Mouse (Mus musculus) embryo, embryonic 10.5 days (tissue): ENCODE data around the gene Recql5.
A peak's percentile ranks its signal among the peaks of the same experiment; 100 is the strongest.

Experiments
- DNase-seq: peaks from one replicate; pipeline ENCODE4 v3.0.0-alpha.2; 2015; ENCODE audit warnings: low spot score

Gene Recql5

GRCm38 (mm10) chr11:115900561-115901337 is 32.5 kb downstream of the Recql5 start:
- DNase-seq, result no peak

GRCm38 (mm10) chr11:115899486-115900266 is 33.6 kb downstream of the Recql5 start, which contains the start of gene Smim5:
Gene Smim5 (plus strand): TSS chr11:115899966.
- peak; percentile 89 for DNase-seq

DNA sequence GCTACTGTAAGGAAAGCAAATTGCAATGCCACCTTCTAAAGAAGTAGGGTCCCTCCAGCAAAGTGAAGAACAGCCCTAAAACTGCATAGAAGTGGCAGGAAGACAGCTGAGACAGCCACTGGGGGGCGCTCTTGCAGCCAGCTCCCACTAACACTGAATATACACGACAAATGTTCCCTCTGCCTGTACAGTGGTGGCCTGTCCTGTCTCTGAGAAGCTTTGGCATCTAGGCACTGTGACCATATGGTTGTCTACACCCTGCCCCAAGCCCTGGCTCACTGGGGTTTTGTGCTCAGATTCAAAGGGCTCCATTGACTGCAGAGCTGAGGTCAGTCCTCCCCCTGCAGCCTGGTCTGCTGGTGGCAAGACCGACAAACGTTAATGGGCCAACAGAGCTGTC is 34.4 kb downstream of the Recql5 start:
- peak; percentile 61 for DNase-seq

DNA sequence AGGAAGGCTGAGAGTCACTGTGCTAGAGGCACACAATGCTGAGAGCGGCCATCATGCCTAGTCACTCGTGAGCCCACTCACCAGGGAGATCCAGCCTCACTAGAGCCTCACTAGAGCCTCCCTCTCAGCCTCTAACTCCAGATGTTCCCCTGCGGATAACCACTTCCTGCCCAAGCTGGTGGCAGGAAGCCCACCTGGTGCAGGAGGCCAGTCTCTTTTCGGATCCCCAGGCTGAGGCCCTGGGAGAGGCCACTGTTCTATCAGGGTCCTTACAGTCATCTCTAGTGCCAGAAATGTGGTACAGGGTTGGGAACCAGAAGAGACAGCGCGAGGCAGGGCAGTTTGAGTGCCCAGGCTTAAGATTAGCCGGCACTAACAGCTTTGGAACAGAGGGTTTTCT is 34.8 kb downstream of the Recql5 start:
- no peak for DNase-seq

GRCm38 (mm10) chr11:115894755-115895520 is 38.3 kb downstream of the Recql5 start:
- DNase-seq, result peak; percentile 55

DNA sequence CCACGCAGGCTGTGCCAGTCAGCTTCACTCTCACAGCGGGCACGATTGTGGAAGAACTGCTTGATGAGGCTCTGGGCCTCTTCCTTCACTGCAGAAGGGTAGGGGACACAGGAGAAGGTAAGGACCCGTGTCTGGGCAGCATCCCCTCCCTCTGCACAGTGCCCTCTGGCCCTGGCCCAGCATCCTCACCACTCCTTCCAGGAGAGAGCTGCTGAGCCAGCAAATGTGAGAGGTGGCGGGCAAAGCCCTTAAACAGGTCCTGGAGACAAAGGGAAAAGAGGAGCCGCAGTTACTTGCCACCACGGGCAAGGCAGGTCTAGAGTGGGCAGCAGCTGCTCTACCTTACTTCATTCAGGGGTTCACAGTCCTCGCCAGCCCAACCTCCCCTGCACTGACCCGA is 40.2 kb downstream of the Recql5 start:
- DNase-seq, result no peak

- DNase-seq, result no peak
Measured at GRCm38 (mm10) chr11:115892213-115892612, 41.1 kb downstream of the Recql5 start.

- no peak for DNase-seq
Measured at GRCm38 (mm10) chr11:115889159-115889558, 44.1 kb downstream of the Recql5 start.

- DNase-seq, result no peak
Measured at GRCm38 (mm10) chr11:115888020-115888419, 45.3 kb downstream of the Recql5 start.

DNA sequence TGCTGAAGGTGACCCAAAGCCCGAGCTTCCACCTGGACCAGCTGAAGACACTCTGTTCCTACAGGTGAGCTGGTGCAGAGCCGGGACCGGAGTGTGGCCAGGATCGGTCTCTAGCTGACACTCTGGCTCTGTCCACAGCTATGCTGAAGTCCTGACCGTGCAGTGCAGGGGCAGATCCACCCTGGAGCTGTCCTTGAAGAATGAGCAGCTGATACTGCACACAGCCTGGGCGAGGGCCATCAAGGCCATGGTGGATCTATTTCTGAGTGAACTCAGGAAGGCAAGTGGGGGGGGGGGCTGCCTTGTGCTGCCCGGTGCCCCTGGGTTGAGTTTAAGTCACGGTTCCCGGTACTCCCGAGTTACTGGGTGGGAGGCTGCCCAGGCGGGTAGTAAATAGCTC is 46.8 kb downstream of the Recql5 start:
- no peak for DNase-seq

DNA sequence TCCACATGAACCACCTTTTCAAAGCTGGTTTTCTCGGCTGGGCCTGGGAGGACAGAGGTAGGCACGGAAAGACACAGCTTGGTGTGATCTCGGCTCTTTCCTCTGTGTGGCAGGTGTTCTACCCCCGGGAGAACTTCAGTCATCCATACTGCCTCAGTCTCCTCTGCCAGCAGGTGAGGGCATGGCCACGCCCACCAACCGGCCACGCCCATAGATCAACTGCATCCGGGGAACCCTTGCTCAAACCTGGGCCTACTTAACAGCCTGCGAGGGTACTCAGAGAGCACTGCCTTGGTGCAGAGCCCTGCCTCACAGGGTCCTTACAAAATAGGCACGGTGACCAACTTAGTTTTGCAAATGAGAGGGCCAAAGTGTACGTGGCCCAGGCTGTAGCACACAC is 48.0 kb downstream of the Recql5 start:
- no peak for DNase-seq

GRCm38 (mm10) chr11:115884361-115884760 is 48.9 kb downstream of the Recql5 start:
- no peak for DNase-seq

GRCm38 (mm10) chr11:115883251-115883650 is 50.0 kb downstream of the Recql5 start:
- no peak for DNase-seq

DNA sequence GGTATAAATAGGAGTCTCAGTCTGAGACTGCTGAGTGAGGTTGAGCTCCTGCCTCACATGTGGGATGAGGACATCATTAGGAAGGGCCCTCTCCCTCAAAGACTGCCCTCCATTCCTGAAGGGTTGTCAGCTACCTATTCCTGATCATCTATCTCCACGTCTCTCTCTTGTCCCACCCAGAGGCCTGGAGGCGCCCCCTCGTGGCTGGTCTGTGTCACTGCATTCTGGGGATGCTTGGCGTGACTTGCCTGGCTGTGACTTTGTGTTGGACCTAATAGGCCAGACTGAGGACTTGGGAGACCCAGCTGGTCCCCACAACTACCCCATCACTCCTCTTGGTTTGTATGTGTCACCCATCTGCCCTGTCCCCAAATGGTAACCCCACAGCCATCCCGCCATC is 52.3 kb downstream of the Recql5 start:
- peak; percentile 41 for DNase-seq

DNA sequence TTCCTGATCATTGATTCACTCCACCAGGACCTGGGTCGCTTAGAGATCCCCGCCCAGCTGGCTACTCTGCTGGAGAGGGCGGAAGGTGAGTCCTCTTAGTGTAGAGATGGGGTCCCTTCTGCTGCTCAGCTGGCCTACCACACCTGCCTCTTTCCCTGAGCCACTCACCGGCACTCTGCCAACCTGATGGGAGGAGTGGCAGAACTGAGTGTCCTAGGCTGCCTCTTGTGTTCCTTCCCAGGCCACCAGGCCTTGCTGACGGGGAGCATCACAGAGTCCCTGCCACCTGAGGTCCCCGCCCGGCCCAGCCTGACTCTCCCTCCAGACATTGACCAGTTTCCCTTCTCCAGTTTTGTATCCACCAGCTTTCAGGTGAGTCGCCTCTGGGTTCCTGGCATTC is 55.2 kb downstream of the Recql5 start:
- no peak for DNase-seq

- no peak for DNase-seq
Measured at GRCm38 (mm10) chr11:115877174-115877755, 56.0 kb downstream of the Recql5 start.

DNA sequence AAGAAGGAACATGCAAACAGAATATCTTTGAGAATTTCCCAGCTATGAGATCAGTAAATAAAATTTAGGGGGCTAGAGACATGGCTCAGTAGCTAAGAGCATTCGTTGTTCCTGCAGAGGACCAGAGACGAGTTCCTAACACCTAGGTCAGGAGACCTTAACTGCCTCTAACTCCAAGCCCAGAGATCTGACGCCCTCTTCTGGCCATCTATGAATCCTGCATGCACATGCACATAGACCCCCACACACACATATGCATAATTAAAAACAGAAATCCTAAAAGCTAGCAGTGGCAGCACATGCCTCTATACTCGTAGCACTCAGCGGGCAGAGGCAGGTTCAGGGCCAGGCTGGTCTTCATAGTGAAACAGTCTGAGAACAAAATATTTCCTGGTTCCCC is 56.8 kb downstream of the Recql5 start:
- no peak for DNase-seq

DNA sequence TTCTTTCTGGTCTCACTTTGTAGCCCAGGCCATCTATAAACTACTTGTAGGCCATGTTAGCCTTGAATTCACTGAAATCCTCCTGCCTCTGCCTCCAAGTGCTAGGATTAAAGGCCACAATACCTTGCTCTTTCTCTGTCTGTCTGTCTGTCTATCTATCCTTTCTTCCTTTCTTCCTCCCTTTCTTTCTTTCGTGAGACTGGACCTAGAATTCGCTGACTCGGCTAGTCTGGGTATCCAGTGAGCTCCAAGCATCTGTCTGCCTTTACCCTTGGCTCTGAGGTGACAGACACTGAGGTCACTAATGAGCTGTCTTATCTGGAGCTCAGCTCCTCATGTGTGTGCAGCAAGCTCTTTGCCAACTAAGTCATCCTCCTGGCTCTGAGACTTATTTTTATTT is 57.3 kb downstream of the Recql5 start:
- DNase-seq, result no peak

DNA sequence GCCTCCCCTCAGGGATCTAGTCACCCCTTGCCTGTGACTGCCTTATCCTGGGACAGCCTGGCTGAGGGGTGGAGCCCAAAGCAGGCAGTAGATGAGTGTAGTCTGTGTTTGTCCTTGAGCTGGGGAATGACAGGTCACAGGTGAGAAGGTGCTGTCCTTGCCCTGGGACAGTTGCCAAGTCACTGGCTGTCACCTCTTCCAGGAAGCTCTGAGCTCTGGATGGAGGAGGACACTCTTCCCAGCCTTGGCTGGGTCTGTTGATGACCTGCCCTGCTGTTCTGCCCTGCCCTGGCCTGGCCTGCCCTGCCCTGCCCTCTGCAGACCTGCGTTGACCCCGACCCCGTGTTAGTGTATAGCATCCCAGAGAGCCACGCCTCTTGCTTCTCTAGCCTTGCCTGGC is 60.8 kb downstream of the Recql5 start:
- DNase-seq, result no peak

DNA sequence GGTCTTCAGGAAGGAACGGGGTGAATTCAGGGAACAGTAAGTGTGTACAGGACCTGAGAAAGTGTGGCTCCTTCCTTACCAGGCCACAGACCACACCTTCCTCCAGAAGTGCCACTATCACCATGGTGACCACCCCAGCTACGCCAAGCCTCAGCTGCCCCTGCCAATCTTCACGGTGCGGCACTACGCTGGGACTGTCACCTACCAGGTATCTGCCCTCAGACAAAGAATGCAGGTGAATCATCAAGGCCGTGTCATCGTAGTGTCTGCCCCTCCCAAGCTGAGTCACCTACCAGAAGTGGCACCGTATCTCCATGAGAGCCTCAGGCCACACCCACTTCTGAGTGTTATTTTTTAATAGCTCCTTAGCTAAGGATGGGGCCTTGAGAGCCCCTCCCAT is 63.9 kb downstream of the Recql5 start:
- DNase-seq, result no peak

GRCm38 (mm10) chr11:115863895-115864294 is 69.4 kb downstream of the Recql5 start:
- DNase-seq, result no peak
